In the genomic region with DNA sequence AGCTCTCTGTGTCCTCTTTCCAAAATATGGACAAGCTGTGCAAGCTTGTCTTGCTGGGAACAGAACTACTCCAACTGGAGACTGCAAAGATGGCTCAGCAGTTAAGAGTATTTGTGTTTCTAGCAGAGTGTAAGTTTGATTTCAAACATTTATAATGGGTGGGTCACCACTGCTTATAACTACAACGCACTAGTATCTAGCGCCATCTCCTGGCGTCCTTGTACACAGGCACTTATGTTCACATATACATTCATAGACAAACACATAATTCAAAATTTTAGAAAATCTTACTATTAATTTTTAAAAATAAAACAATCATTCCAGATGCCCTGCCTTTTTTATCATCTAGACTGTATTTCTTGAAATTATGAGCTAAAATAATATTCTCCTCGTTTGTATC, we compare ENCODE assay signal across 8 mouse cellular contexts.
DNase-seq lines count a peak whose midpoint lies in the region; ATAC-seq and TF ChIP-seq lines count a peak whose summit lies in the region.
"Had no signal": no experiment of that assay in that cellular context is flagged by ENCODE, and none has a peak within 500 bp of the region (broad histone marks: within the 10 kb centered on the region; RNA-seq: fewer than 3 reads in every experiment).

No protein-coding gene starts in this region.

- H3K27me3 ChIP-seq in heart, adult 2 months (ENCODE audit: control insufficient read depth, insufficient read depth, low read length): no peaks in the 10 kb centered on the region
- no peaks in the 10 kb centered on the region for H3K27me3 ChIP-seq in heart, embryonic 11.5 days (ENCODE audit: control insufficient read depth, insufficient read depth, low read length)
- no peaks in the 10 kb centered on the region for H3K27me3 ChIP-seq in midbrain, postnatal 0 days (ENCODE audit: insufficient read depth, low read length)
- H3K27me3 ChIP-seq in midbrain, embryonic 14.5 days (ENCODE audit: control insufficient read depth, insufficient read depth, low read length): no peaks in the 10 kb centered on the region
- H3K27me3 ChIP-seq in MEL (ENCODE audit: control insufficient read depth in 1 of 2, insufficient read depth in 2 of 2, low read length in 2 of 2): no peaks in the 10 kb centered on the region
- H3K27me3 ChIP-seq in liver, postnatal 0 days (ENCODE audit: insufficient read depth, low read length): no peaks in the 10 kb centered on the region

- H3K4me2 ChIP-seq in heart, embryonic 11.5 days: no peak overlapping the region
- H3K4me2 ChIP-seq in midbrain, postnatal 0 days (ENCODE audit: low read depth, low read length, poor library complexity, severe bottlenecking): no peak overlapping the region
- H3K4me2 ChIP-seq in midbrain, embryonic 14.5 days (ENCODE audit: low read length): no peak overlapping the region
- no peak overlapping the region for H3K4me2 ChIP-seq in liver, postnatal 0 days (ENCODE audit: low read depth, low read length)

- H3K9me3 ChIP-seq in heart, embryonic 11.5 days (replicated peaks; ENCODE audit: control insufficient read depth, low read length): no peaks in the 10 kb centered on the region
- H3K9me3 ChIP-seq in midbrain, postnatal 0 days (ENCODE audit: low read length): no peaks in the 10 kb centered on the region
- no peaks in the 10 kb centered on the region for H3K9me3 ChIP-seq in midbrain, embryonic 14.5 days (ENCODE audit: control insufficient read depth, low read length)
- no peaks in the 10 kb centered on the region for H3K9me3 ChIP-seq in MEL (replicated peaks; ENCODE audit: insufficient read depth, low read length)
- H3K9me3 ChIP-seq in liver, postnatal 0 days (ENCODE audit: low read length): no peaks in the 10 kb centered on the region

- TF ChIP-seq CTCF in heart, adult 2 months (IDR thresholded peaks at IDR 0.05): peak; percentile 45
- TF ChIP-seq CTCF in midbrain, postnatal 0 days (IDR thresholded peaks at IDR 0.05): peak; percentile 29
- TF ChIP-seq CTCF in MEL (IDR thresholded peaks at IDR 0.05 in 2 of 3, conservative IDR thresholded peaks at IDR 0.05 in 1 of 3; ENCODE audit: control insufficient read depth in 1 of 3, insufficient read depth in 1 of 3, low read depth in 2 of 3, low read length in 3 of 3, poor library complexity in 1 of 3, severe bottlenecking in 1 of 3): peak; percentile 9 to 39 (median 17); a peak in 3 of 6 replicates
- TF ChIP-seq CTCF in liver, postnatal 0 days (IDR thresholded peaks at IDR 0.05; ENCODE audit: low read depth): peak; percentile 28; the same call in 1 of the 2 replicates

- 83% methylated on average over 4 of the region's 4 CpGs for WGBS in heart, adult 2 months
- 68% methylated on average over 4 of the region's 4 CpGs for WGBS in heart, embryonic 11.5 days (ENCODE audit: insufficient replicate concordance)
- 80% methylated on average over 4 of the region's 4 CpGs for WGBS in midbrain, postnatal 0 days
- 81% methylated on average over 4 of the region's 4 CpGs for WGBS in midbrain, embryonic 14.5 days
- WGBS in liver, postnatal 0 days (ENCODE audit: insufficient replicate concordance): 77% methylated on average over 4 of the region's 4 CpGs

- peak; percentile 49 for TF ChIP-seq RAD21 in MEL (IDR thresholded peaks at IDR 0.05; ENCODE audit: low read depth, low read length)

- intact Hi-C loops in heart, adult 2 months (cut with DNase I): no loop called here

- no peaks in the 10 kb centered on the region for H3K36me3 ChIP-seq in heart, adult 2 months (ENCODE audit: control insufficient read depth, insufficient read depth, low read length)
- H3K36me3 ChIP-seq in heart, embryonic 11.5 days (ENCODE audit: control insufficient read depth, insufficient read depth, low read length): no peaks in the 10 kb centered on the region
- H3K36me3 ChIP-seq in midbrain, postnatal 0 days (ENCODE audit: insufficient read depth, low read length): no peaks in the 10 kb centered on the region
- H3K36me3 ChIP-seq in midbrain, embryonic 14.5 days (ENCODE audit: control insufficient read depth, insufficient read depth, low read length): no peaks in the 10 kb centered on the region
- no peaks in the 10 kb centered on the region for H3K36me3 ChIP-seq in MEL (ENCODE audit: control insufficient read depth in 1 of 2, insufficient read depth in 2 of 2, low read length in 2 of 2)
- H3K36me3 ChIP-seq in liver, postnatal 0 days (replicated peaks; ENCODE audit: insufficient read depth, low read length): no peaks in the 10 kb centered on the region

- ATAC-seq in heart, embryonic 11.5 days (replicated peaks; ENCODE audit: insufficient number of reproducible peaks, low FRiP score, low TSS enrichment): no peak
- no peak for ATAC-seq in midbrain, postnatal 0 days (ENCODE audit: low FRiP score)
- ATAC-seq in midbrain, embryonic 14.5 days (ENCODE audit: low FRiP score, low TSS enrichment): no peak
- no peak for ATAC-seq in liver, postnatal 0 days

- no peaks in the 10 kb centered on the region for H3K79me2 ChIP-seq in heart, adult 2 months (replicated peaks; ENCODE audit: control insufficient read depth, insufficient read depth, low read length)
- H3K79me2 ChIP-seq in MEL (ENCODE audit: control insufficient read depth, insufficient read depth, low read length, poor library complexity): no peaks in the 10 kb centered on the region

- no peak for TF ChIP-seq EP300 in heart, adult 2 months (IDR thresholded peaks at IDR 0.05; ENCODE audit: insufficient read depth, low read depth, low read length)
- TF ChIP-seq EP300 in MEL (IDR thresholded peaks at IDR 0.05; ENCODE audit: low read depth in 1 of 2, low read length in 2 of 2): no peak
- TF ChIP-seq EP300 in liver, postnatal 0 days (IDR thresholded peaks at IDR 0.05; ENCODE audit: low read depth): no peak

- H3K27ac ChIP-seq in heart, adult 2 months: no peak overlapping the region
- H3K27ac ChIP-seq in heart, embryonic 11.5 days (ENCODE audit: low read depth, low read length): no peak overlapping the region
- H3K27ac ChIP-seq in midbrain, postnatal 0 days (ENCODE audit: low read depth, low read length): no peak overlapping the region
- H3K27ac ChIP-seq in midbrain, embryonic 14.5 days (replicated peaks; ENCODE audit: low read depth, low read length): no peak overlapping the region
- no peak overlapping the region for H3K27ac ChIP-seq in MEL (ENCODE audit: control insufficient read depth, low read depth, low read length)
- no peak overlapping the region for H3K27ac ChIP-seq in liver, postnatal 0 days (ENCODE audit: low read depth)

- DNase-seq in heart, adult 2 months: no peak
- DNase-seq in midbrain, postnatal 0 days (ENCODE audit: low spot score): no peak
- no peak for DNase-seq in midbrain, embryonic 14.5 days
- DNase-seq in MEL (ENCODE audit: low read depth, low spot score): peak; percentile 42
- DNase-seq in liver, postnatal 0 days: peak; percentile 16
- DNase-seq in urinary bladder, postnatal 36 days (ENCODE audit: low spot score in 2 of 2): no peak
- DNase-seq: gastrocnemius, postnatal 10 days had no signal

- no peak for TF ChIP-seq POLR2A in heart, adult 2 months (IDR thresholded peaks at IDR 0.05; ENCODE audit: insufficient read depth, low read depth, low read length)
- TF ChIP-seq POLR2A in MEL (IDR thresholded peaks at IDR 0.05; ENCODE audit: control insufficient read depth in 1 of 2, insufficient read depth in 1 of 2, low read depth in 1 of 2, low read length in 2 of 2, poor library complexity in 1 of 2): no peak

- no peak overlapping the region for H3K9ac ChIP-seq in heart, adult 2 months (ENCODE audit: low read depth, low read length)
- no peak overlapping the region for H3K9ac ChIP-seq in heart, embryonic 11.5 days (ENCODE audit: low read depth, low read length)
- H3K9ac ChIP-seq in midbrain, postnatal 0 days (replicated peaks; ENCODE audit: low read length, poor library complexity, severe bottlenecking): no peak overlapping the region
- H3K9ac ChIP-seq in midbrain, embryonic 14.5 days (replicated peaks; ENCODE audit: low read length): no peak overlapping the region
- no peak overlapping the region for H3K9ac ChIP-seq in MEL (ENCODE audit: control insufficient read depth, low read depth, low read length, poor library complexity, severe bottlenecking)
- H3K9ac ChIP-seq in liver, postnatal 0 days (replicated peaks): no peak overlapping the region

- H3K4me1 ChIP-seq in heart, adult 2 months (ENCODE audit: control insufficient read depth, insufficient read depth, low read length): no peaks in the 10 kb centered on the region
- H3K4me1 ChIP-seq in heart, embryonic 11.5 days (ENCODE audit: control insufficient read depth, insufficient read depth, low read length): no peaks in the 10 kb centered on the region
- no peaks in the 10 kb centered on the region for H3K4me1 ChIP-seq in midbrain, postnatal 0 days (ENCODE audit: insufficient read depth, low read length)
- H3K4me1 ChIP-seq in midbrain, embryonic 14.5 days (ENCODE audit: control insufficient read depth, insufficient read depth, low read length): no peaks in the 10 kb centered on the region
- H3K4me1 ChIP-seq in MEL (ENCODE audit: control insufficient read depth in 1 of 2, insufficient read depth in 2 of 2, low read length in 2 of 2): no peaks in the 10 kb centered on the region
- H3K4me1 ChIP-seq in liver, postnatal 0 days (ENCODE audit: insufficient read depth): no peaks in the 10 kb centered on the region

- no peak overlapping the region for H3K4me3 ChIP-seq in heart, adult 2 months
- H3K4me3 ChIP-seq in heart, embryonic 11.5 days (ENCODE audit: low read depth, low read length): no peak overlapping the region
- no peak overlapping the region for H3K4me3 ChIP-seq in midbrain, postnatal 0 days (ENCODE audit: low read depth, low read length)
- no peak overlapping the region for H3K4me3 ChIP-seq in midbrain, embryonic 14.5 days (replicated peaks; ENCODE audit: low read depth, low read length)
- no peak overlapping the region for H3K4me3 ChIP-seq in MEL (ENCODE audit: control insufficient read depth in 1 of 2, insufficient read depth in 1 of 2, low read depth in 2 of 2, low read length in 2 of 2)
- no peak overlapping the region for H3K4me3 ChIP-seq in liver, postnatal 0 days (ENCODE audit: low read depth, low read length)

TF ChIP-seq in MEL, 35 proteins besides CTCF, POLR2A, EP300 and RAD21:
- TF ChIP-seq SMC3 (IDR thresholded peaks at IDR 0.05; ENCODE audit: low read depth, low read length): peak; percentile 40
- no peak for TF ChIP-seq MXI1 (IDR thresholded peaks at IDR 0.05; ENCODE audit: low read depth, low read length)
- no peak for TF ChIP-seq ETS1 (IDR thresholded peaks at IDR 0.05; ENCODE audit: low read depth, low read length)
- no peak for TF ChIP-seq POLR2AphosphoS5 (IDR thresholded peaks at IDR 0.05; ENCODE audit: borderline replicate concordance, low read depth, low read length)
- no peak for TF ChIP-seq TAL1 (IDR thresholded peaks at IDR 0.05; ENCODE audit: low read length)
- no peak for TF ChIP-seq MAZ (IDR thresholded peaks at IDR 0.05; ENCODE audit: low read depth, low read length)
- TF ChIP-seq TBP (IDR thresholded peaks at IDR 0.05; ENCODE audit: low read depth, low read length): no peak
- TF ChIP-seq ZC3H11A (IDR thresholded peaks at IDR 0.05; ENCODE audit: low read depth, low read length): 0 out of 2 replicates have a peak, but pooled peaks have one; percentile 36
TF ChIP-seq in MEL: peak in this region for 2.

Comparison
In these comparisons a context has a peak if more than half of its experiments do, and no peak if none do; other contexts are left out.
1. DNase-seq: peak in MEL (single experiment) and liver, postnatal 0 days (single experiment); none in heart, adult 2 months (0 of 2), midbrain, postnatal 0 days (single experiment), midbrain, embryonic 14.5 days (single experiment) and urinary bladder, postnatal 36 days (0 of 2).
2. Peak in every context shown above with its lines, with median percentiles within 50 percentile points of each other: CTCF ChIP-seq.